Mouse (Mus musculus): Measurements from ENCODE around the gene B3gnt9. TPM values are rescaled to one million over a fixed set of nuclear protein-coding genes. Genes with fewer than 3 reads are reported as not detected.
"Not testable (repeated sequence)": the region's sequence is repeated elsewhere in the genome, so short reads cannot be mapped to it uniquely, and the experiment has no call there.

Gene B3gnt9
- total and polyA plus RNA-seq, 3 experiments = 0.57 to 4.1 (median 0.66) TPM

DNA sequence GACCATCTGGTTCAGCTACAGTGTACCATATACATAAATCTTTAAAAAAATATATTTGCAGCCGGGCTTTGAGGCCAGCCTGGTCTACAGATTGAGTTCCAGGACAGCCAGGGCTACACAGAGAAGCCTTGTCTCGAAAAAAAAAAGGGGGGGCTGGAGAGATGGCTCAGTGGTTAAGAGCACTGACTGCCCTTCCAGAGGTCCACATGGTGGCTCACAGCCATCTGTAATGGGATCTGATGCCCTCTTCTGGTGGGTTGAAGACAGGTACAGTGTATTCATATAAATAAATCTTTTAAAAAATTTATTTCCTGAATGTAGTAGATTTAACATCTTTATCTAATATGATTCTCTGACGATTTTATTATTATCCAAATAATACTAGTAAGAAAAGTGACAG lies 36.8 kb upstream of the B3gnt9 start:
- H3K4me2 ChIP-seq (ENCODE audit: insufficient read depth, low read depth, poor library complexity, severe bottlenecking); H3K9ac ChIP-seq (ENCODE audit: insufficient read depth, low read depth); dilution Hi-C loops (cut with MboI; ENCODE audit: extremely low pct_ligation_motif_present, extremely low pct_unique_long_range_greater_than_20kb, low sequenced_read_pairs): not testable (repeated sequence)

DNA sequence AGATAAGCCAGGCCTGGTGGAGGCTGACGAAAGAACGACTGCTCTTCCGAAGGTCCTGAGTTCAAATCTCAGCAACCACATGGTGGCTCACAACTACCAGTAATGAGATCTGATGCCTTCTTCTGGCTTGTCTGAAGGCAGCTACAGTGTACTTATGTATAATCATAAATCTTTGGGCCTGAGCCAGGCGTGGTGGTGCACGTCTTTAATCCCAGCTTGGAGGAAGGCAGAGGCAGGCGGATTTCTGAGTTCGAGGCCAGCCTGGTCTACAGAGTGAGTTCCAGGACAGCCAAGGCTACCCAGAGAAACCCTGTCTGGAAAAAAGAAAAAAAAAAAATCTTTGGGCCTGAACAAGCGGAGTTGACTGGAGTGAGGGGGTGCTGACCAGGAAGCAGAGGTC lies 36.4 kb upstream of the B3gnt9 start:
- in situ Hi-C loops (cut with MboI; ENCODE audit: low pct_ligation_motif_present, low pct_unique_long_range_greater_than_20kb, low sequenced_read_pairs) = loop anchor here (5.0 kb wide), 1 partner anchor 34 kb away; the partner anchor contains the start of gene B3gnt9

More for the DNA sequence above, 36.8 kb upstream of the B3gnt9 start:
- Histone ChIP-seq H3K36me3 (replicated peaks in 1 of 2; ENCODE audit: control insufficient read depth in 1 of 2, insufficient read depth in 1 of 2, low read length in 1 of 2) (peaks cover 0 to 13% of the 10 kb centered on the region in 2 experiments), H3K4me1 (ENCODE audit: control insufficient read depth in 1 of 2, insufficient read depth in 2 of 2) (peaks cover 13 to 40% of the 10 kb centered on the region in 2 experiments)
- H3K27me3 ChIP-seq (replicated peaks); DNase-seq (ENCODE audit: extremely low read depth); H3K79me2 ChIP-seq (replicated peaks; ENCODE audit: control insufficient read depth, extremely low read depth, insufficient read depth, poor library complexity, severe bottlenecking); H3K27ac ChIP-seq (ENCODE audit: insufficient read depth, low read depth); H3K4me3 ChIP-seq (replicated peaks in 1 of 3; ENCODE audit: low read depth in 2 of 3, low read length in 2 of 3, poor library complexity in 1 of 3); H3K9me3 ChIP-seq (replicated peaks; ENCODE audit: low read length): not testable (repeated sequence)
- in situ Hi-C loops (cut with MboI; ENCODE audit: low pct_ligation_motif_present, low pct_unique_long_range_greater_than_20kb, low sequenced_read_pairs) = loop anchor here (5.0 kb wide), 1 partner anchor 35 kb away; the partner anchor contains the start of gene B3gnt9
- peak; percentile 64; the same call in 1 of the 2 replicates for TF ChIP-seq MYC (IDR thresholded peaks at IDR 0.05; ENCODE audit: low read depth, low read length)
- TF ChIP-seq RAD21 (IDR thresholded peaks at IDR 0.05; ENCODE audit: low read depth, low read length) = peak; percentile 12
- peak in 1 of 2 experiments; percentile 42; a peak in 2 of 4 replicates for TF ChIP-seq CTCF (conservative IDR thresholded peaks at IDR 0.05 in 1 of 2, IDR thresholded peaks at IDR 0.05 in 1 of 2; ENCODE audit: low read depth in 2 of 2, low read length in 2 of 2)

DNA sequence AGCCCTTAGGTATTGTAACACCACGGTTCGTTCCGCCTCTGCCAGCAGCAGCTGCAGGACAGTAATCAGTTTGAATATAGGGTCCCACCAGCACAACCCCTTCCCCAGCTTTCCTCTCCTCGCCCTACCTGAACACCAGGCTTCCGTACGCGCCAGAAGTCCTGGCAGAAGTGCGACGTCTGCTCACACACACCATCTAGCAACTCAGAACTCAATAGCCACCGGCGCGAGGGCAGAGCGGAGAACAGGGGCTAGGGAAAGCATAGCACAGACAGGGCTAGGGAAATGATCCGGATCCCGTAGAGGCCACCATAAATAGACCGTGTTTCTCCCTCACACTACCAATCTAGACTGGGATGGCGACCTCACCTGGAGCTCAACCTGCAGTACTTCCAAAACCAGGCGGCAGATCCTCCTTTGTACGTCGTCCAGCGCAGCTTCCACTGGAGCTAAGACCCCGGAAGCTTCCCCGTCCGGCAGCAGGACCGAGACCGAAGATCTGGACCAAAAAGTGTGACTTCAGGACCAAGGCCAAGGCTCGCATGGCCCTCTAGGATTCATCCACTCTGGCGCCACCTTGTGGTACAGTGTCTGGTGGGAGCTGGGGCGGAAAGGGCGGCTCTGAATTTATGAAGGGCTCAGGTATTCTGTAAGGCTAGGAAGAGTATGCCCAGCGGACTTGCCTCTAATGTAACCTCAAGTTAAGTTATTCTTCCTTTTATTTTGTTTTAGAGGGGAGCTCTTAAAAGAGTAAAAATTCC lies 35.8 kb upstream of the B3gnt9 start:
- no peak overlapping the region for H3K4me3 ChIP-seq (replicated peaks in 1 of 3; ENCODE audit: low read depth in 2 of 3, low read length in 2 of 3, poor library complexity in 1 of 3)
- dilution Hi-C loops (cut with MboI; ENCODE audit: extremely low pct_ligation_motif_present, extremely low pct_unique_long_range_greater_than_20kb, low sequenced_read_pairs) = no loop called here

More for the DNA sequence above, 36.4 kb upstream of the B3gnt9 start:
- H3K4me3 ChIP-seq (replicated peaks in 1 of 3; ENCODE audit: low read depth in 2 of 3, low read length in 2 of 3, poor library complexity in 1 of 3); H3K4me2 ChIP-seq (ENCODE audit: insufficient read depth, low read depth, poor library complexity, severe bottlenecking); DNase-seq (ENCODE audit: extremely low read depth); dilution Hi-C loops (cut with MboI; ENCODE audit: extremely low pct_ligation_motif_present, extremely low pct_unique_long_range_greater_than_20kb, low sequenced_read_pairs); H3K9me3 ChIP-seq (replicated peaks; ENCODE audit: low read length); H3K27ac ChIP-seq (ENCODE audit: insufficient read depth, low read depth); H3K9ac ChIP-seq (ENCODE audit: insufficient read depth, low read depth); H3K27me3 ChIP-seq (replicated peaks); H3K79me2 ChIP-seq (replicated peaks; ENCODE audit: control insufficient read depth, extremely low read depth, insufficient read depth, poor library complexity, severe bottlenecking): not testable (repeated sequence)
- Histone ChIP-seq H3K4me1 (ENCODE audit: control insufficient read depth in 1 of 2, insufficient read depth in 2 of 2) (peaks cover 13 to 40% of the 10 kb centered on the region in 2 experiments), H3K36me3 (replicated peaks in 1 of 2; ENCODE audit: control insufficient read depth in 1 of 2, insufficient read depth in 1 of 2, low read length in 1 of 2) (peaks cover 0 to 15% of the 10 kb centered on the region in 2 experiments)

More for the DNA sequence above, 35.8 kb upstream of the B3gnt9 start:
- Histone ChIP-seq H3K79me2 (replicated peaks; ENCODE audit: control insufficient read depth, extremely low read depth, insufficient read depth, poor library complexity, severe bottlenecking) (no peaks in the 10 kb centered on the region), H3K4me2 (ENCODE audit: insufficient read depth, low read depth, poor library complexity, severe bottlenecking) (no peak overlapping the region), H3K27me3 (replicated peaks) (no peaks in the 10 kb centered on the region), H3K9ac (ENCODE audit: insufficient read depth, low read depth) (no peak overlapping the region), H3K4me1 (ENCODE audit: control insufficient read depth in 1 of 2, insufficient read depth in 2 of 2) (peaks cover 13 to 36% of the 10 kb centered on the region in 2 experiments), H3K36me3 (replicated peaks in 1 of 2; ENCODE audit: control insufficient read depth in 1 of 2, insufficient read depth in 1 of 2, low read length in 1 of 2) (peaks cover 0 to 19% of the 10 kb centered on the region in 2 experiments), H3K9me3 (replicated peaks; ENCODE audit: low read length) (no peaks in the 10 kb centered on the region), H3K27ac (ENCODE audit: insufficient read depth, low read depth) (no peak overlapping the region)
- TF ChIP-seq RAD21 (IDR thresholded peaks at IDR 0.05; ENCODE audit: low read depth, low read length) = peak; percentile 49
- 0 out of 2 replicates have a peak, but pooled peaks have one; percentile 8 for TF ChIP-seq ELF1 (IDR thresholded peaks at IDR 0.05; ENCODE audit: low read depth, low read length)
- peak; percentile 96 for TF ChIP-seq SIN3A (IDR thresholded peaks at IDR 0.05; ENCODE audit: low read length)
- TF ChIP-seq PAX5 (IDR thresholded peaks at IDR 0.05; ENCODE audit: low read length) = no peak
- TF ChIP-seq SMC3 (IDR thresholded peaks at IDR 0.05; ENCODE audit: low read depth, low read length) = peak; percentile 77
- TF ChIP-seq CTCF (conservative IDR thresholded peaks at IDR 0.05 in 1 of 2, IDR thresholded peaks at IDR 0.05 in 1 of 2; ENCODE audit: low read depth in 2 of 2, low read length in 2 of 2) = peak; percentile 60 to 87
- peak; percentile 91 for TF ChIP-seq MXI1 (IDR thresholded peaks at IDR 0.05; ENCODE audit: low read depth, low read length)
- no peak for TF ChIP-seq CHD1 (IDR thresholded peaks at IDR 0.05; ENCODE audit: low read depth, low read length)
- no peak for TF ChIP-seq UBTF (IDR thresholded peaks at IDR 0.05; ENCODE audit: low read depth, low read length)
- 0 out of 2 replicates have a peak, but pooled peaks have one; percentile 16 for TF ChIP-seq MAX (IDR thresholded peaks at IDR 0.05; ENCODE audit: low read length)
- 0 out of 2 replicates have a peak, but pooled peaks have one; percentile 22 for TF ChIP-seq IRF4 (IDR thresholded peaks at IDR 0.05; ENCODE audit: low read depth, low read length)
- DNase-seq (ENCODE audit: extremely low read depth) = peak; percentile 89
- in situ Hi-C loops (cut with MboI; ENCODE audit: low pct_ligation_motif_present, low pct_unique_long_range_greater_than_20kb, low sequenced_read_pairs) = loop anchor here (5.0 kb wide), 1 partner anchor 33 kb away; the partner anchor contains the start of gene B3gnt9
